Mouse (Mus musculus): Measurements from ENCODE around the gene Catsperg1.

DNA sequence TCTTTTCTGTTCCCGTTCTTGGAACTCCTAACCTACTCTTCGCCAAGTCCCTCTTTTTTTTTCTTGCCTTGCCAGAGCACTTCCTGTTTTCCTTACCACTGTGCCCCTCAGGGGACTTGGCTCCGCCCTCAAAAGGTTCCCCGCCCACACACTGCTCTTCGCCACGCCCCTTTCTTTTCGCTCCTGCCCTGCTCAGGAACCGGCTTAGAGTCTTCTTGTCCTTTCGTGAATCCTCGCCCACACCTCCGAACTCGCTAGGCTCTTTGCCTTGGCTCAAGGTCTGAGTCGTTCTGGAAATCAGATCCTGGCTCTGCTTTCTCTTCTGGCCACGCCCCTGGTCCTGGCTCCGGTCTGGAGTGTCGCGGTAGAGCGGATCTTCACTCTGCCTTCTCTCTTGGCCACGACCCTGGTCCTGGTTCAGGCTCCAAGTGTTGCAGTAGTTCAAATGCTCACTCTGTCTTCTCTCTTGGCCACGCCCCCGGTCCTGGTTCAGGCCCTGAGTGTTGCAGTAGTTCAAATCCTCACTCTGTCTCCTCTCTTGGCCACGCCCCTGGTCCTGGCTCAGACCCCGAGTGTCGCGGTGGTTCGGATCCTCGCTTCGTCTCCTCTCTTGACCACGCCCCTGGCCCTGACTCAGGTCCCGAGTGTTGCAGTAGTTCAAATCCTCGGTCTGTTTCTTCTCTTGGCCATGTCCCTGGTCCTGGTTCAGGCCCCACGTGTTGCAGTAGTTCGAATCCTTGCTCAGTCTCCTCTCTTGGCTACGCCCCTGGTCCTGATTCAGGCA lies 2.2 kb downstream of the Catsperg1 start:
- no peak for TF ChIP-seq ETS1 (conservative IDR thresholded peaks at IDR 0.05; ENCODE audit: low read depth, low read length)
- TF ChIP-seq CTCF (conservative IDR thresholded peaks at IDR 0.05 in 1 of 2, IDR thresholded peaks at IDR 0.05 in 1 of 2; ENCODE audit: low read depth in 2 of 2, low read length in 2 of 2): no peak
- TF ChIP-seq USF1 (IDR thresholded peaks at IDR 0.05; ENCODE audit: low read depth, low read length): no peak
- no peak for TF ChIP-seq NELFE (IDR thresholded peaks at IDR 0.05; ENCODE audit: low read depth, low read length)

All from CH12.LX (cell line).